Mouse (Mus musculus) urinary bladder, adult 18-20 months (tissue): Measurements from ENCODE around the gene Rap1gap2.
A peak's percentile ranks its signal among the peaks of the same experiment; 100 is the strongest.

Source experiments
- DNase-seq, 2 experiments: peaks; one replicate each; pipeline ENCODE4 v3.0.0; 2022; ENCODE audit warnings: low spot score in 2 of 2, mixed read lengths in 2 of 2

Gene Rap1gap2

DNA sequence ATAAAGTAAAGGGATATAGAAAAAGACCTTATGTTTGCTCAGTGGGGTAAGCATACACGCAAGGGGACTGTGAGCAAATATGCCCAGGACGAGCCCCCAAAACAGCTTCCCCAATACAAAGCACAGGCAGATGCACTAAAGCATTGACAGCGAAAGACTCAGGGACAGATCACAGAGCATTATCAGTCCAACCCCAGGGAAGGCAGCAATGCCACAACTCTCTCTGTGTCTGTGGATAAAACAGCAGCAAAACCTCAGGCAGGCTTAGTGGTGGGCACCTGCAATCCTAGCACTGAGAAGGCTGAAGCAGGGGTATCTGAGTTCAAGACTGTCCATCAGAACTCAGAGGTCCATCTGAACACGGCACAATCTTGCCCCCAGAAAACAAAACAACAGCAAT lies 73.4 kb downstream of the Rap1gap2 start:
- DNase-seq, result no peak

DNA sequence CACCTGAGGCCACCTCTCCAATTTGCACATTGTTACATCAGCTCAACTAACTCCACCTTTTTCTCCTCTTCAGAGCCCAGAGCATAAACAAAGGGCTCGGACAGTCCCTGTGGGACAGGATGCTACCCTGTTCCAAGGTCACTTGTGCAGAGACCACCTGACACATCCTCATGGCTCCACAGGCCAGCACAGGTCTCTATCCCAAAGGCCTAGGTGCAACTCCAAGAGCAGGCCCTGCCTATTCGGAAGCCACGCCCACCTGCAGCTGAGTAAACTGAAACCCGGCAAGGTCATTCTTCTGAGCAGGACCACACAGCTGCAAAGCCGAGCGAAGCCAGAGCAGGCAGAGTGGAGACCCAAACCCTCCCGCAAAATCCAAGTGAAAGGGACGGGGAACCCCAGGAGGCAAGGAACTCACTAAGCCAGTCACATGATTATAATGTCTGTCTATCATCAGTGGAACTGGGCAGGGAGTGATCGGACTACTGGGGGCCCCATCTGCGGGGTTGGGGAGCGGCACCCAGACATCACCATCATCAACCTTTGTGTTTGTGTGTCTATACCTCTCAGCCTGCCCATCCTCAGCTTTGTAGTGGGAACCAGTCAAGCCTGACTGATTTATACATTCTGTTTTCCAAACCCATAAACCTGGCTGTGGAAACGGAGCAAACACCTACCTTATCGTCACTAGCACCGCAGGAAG lies 74.4 kb downstream of the Rap1gap2 start:
- DNase-seq, result no peak

DNA sequence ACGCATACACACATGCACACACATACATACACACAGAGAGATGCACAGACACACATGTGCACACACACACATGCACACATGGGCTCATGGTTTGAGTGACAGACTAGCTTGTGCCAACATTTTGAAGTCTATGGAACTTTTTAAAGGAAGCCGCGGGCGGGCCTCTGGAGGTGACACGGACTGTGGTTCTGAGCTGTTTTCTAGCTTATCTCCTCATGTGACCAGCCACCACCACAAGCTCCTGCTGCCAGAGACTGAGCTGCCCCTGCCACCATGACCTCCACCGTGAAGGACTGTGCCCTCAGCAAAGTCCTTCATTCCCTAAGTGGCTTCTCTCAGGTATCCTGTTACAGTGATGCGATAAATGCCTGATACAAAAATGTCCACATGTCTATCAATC lies 76.3 kb downstream of the Rap1gap2 start:
- no peak for DNase-seq

DNA sequence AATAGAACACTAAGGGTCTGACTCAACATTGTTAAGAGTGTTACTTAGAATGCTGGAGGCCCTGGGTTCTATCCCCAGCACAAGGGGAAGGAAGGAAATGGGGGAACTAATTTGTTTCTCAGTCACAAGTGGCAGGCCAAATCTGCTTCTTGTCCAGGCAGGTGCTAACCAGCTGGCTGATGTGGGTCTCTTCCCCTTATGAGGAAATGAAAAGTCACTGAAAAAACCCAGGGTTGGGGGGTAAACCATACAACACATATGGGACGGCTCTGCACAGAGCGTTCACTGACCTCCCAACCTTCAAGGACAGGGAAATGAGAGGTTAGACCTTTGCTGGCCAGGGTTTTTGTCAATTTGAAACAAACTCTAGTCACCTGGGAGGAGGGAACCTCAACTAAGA lies 77.7 kb downstream of the Rap1gap2 start:
- DNase-seq, result no peak

DNA sequence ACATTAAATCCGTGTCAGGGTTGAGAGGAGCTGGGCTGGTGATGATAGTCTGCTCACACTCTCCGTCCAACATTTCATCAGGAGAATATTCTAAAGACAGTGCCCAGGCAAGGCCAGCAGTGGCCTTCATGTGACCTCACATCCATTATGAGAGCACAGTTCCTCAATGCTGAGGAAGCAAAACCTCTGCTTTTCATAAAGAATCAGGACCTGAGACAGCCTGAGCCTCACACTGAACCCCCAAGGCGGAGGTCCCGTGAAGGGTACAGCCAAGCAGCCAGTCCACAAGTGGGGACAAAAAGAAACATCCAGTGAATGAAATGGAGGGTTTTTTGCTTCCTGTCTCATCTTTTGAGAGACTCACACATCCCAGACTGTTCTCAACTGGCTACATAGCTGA lies 78.3 kb downstream of the Rap1gap2 start:
- no peak for DNase-seq

DNA sequence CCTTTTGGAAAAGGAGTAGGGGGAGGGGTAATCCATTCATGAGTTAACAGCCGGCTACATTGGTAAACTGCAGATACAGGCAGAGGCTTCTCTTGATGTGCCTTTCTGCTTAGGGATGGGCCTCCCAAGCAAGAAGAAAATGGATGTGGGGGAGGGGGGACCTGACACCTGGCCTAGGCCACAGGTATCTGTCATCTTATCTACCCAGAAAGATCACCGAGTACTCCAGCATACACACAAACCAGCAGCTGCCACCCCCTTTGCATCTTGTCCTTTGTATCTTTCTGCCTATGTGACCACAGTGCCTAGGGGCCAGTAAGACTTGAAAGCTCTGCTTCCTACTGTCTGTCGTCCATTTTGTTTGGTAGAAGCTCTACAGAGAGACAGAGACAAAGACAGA lies 79.0 kb downstream of the Rap1gap2 start:
- DNase-seq, result no peak

DNA sequence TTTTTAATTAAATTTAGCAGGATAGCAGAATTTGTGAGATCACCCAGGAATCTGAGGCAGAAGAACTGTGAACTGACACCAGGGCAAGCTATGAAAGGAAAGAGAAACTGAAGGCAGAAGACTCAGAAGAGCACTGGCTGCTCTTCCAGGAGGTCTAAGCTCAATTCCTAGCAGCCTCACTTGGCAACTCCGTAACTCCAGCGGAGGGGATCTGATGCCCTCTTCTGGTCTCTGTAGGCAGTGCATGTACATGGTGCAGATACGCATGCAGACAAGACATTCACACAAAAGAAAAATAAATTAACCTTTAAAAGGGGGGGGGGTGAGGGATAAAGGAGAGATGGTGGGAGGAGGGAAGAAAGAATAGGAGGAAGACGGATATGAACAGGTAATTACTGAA lies 80.9 kb downstream of the Rap1gap2 start:
- DNase-seq, result no peak

DNA sequence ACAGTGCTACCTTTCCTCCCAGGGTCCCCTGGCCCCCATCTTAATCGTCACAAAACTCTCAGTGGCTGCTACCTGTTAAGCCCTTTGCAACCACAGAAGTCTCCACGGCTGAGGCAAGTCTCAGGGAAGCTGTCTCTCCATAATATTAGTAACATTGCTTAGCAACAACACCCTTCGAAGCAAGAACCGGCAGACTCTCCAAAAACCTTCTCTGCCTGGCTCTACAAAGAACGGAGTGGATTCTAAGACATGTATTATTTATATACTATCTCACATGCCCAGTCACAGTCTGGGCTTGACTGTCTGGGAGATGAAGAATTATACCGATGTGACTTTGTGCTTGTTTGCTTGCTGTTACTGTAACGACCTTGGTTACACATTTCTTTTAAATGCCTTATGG lies 83.2 kb downstream of the Rap1gap2 start:
- no peak for DNase-seq

DNA sequence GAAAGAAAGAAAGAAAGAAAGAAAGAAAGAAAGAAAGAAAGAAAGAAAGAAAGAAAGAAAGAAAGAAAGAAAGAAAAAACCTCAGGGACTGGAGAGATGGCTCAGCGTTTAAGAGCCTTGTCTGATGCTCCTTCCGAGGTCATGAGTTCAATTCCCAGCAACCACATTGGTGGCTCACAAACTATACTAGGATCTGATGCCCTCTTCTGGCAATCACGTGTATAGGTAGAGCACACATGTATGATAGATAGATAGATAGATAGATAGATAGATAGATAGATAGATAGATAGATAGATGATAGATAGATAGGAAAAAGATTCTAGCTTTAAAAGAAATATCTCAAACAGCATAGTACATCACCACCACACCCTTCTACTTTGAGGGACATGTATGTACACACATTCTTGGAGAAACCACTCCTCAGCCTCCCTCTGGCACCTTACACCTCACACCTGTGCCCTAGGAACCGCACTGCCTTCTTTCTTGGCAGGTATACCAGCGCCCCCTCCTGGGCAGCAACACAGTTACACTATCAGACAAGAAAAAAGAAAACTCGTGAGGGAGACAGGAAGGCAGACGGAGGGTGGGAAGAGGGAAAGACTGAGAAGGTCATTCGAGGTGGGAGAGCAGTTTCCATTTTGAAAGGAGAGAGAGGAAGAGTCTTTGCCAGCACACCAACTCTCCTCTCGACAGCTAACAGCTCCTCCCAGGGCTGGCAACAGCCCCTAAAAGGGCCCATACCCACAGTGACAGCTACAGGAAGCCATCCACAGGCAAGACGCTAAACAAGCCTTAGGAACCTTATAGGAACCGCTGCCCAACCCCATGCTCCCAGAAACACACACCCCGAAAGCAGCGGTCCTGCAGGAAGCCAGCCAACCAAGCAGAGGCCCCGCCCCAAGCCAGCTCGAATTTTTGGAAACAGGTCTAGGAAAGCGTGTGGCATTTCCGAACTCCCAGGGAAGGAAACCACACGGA lies 84.2 kb downstream of the Rap1gap2 start:
- peak in 1 of 2 experiments; percentile 24 for DNase-seq

DNA sequence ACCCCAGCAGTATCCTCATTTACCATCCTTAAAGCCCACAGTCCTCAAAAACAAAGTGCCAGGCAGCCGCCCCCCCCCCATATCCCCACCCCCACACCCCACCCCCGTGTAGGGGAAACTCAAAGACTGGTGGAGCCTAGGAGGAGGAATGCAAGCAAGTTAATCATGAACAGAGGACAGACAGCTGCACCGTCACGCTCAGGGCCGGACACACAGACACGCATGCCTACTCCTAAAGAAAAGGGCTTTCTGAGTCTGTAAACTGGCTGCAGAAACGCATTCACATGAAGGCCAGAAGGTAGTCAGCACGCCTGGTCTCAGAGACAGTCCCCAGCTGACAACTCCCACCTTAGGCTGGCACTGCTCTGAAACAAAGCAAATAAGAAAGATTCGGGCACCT lies 85.1 kb downstream of the Rap1gap2 start:
- DNase-seq, result no peak

DNA sequence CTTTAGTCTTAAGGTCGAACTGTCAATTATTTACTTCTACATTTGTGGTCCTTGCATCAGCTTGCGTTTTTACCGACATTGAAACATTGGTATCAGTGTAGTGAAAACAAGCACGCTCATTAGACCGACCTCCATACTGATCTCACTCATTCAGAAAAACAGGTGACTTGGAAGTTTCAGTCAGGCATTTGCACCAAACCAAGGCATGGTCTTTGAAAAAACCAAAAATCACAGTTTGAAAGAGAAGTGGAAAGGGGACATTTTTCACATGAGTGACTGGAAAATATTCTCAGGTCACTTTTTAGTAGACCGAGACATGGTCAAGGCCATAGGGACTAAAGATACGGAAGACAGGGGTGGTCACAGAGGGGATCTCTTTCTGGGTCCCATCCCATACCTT lies 85.5 kb downstream of the Rap1gap2 start:
- DNase-seq, result no peak

DNA sequence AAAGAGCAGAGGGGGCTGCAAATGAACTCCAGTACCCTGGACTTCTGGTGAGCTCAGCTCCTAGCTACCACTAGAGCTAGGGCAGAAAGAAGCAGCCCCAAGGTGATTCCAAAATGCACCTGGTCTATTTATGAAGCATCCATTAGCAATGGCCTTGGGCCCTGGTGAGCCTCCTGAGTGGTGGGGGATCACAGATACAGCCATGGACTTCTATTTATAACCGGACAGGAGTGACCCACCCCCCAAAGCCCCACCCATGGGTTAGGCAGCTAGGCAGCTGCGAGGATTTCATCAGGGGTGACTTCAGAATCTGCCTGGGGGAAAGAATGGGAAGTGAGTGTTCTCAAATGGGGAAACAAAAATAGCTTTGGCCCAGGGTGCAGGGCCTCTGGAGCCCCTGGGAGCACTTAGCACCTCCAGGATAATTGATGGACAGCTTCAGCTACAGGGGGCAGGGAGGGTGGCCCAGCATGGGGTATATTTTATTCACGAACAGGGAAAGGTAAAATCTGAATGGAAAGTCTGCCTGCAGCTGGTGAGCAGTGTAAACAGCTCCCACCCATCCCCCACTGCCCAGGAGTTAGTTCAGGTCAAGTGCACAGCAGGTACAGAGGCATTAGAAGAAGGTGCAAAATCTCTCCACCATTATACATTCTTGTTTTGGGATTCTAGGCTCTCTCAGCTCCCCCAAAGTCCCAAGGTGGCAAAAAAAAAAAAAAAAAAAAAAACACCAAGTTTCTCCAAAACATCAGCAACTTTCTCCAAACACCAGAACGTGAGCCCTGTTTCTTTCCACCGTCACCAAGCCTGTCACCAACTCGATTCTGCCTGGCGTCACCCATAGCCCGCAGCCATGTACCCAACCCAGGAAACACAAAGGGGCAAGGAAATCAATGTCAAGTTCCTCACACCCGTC lies 86.4 kb downstream of the Rap1gap2 start:
- DNase-seq, result no peak

DNA sequence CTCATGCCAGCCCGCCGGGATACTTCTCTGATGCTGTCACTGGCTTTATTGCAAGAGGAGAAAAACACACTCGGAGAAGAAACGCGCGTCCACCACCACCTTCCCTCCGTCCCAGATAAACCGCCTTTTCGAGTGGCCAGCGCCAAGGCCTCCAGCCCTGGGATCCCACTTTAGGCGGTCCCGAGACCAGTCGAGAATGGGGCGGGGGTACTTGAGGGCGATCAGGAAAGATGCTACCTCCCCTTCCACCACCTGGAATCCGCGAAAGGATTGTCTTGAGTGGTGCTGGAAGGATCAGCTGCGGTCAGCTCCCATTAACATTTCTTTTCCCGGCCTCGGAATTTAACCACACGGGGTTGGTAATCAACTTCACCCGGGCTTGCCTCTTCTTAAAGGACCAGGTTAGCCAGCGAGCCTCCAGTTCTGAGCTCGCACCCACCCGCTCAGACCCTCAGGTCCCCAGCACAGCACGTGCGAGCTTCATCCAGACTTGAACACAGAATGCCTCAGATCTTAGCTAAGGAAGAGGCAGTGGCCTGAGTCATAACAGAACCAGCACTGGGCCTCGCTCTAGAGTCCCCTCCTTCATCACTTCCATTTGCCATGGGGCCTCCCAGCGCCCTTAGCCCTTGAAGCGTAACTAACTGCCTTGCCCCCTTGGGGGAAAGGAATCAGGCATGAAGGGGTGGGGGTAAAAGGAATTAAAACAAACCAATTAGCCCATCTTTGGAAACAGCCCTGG lies 87.3 kb downstream of the Rap1gap2 start:
- DNase-seq, result no peak

DNA sequence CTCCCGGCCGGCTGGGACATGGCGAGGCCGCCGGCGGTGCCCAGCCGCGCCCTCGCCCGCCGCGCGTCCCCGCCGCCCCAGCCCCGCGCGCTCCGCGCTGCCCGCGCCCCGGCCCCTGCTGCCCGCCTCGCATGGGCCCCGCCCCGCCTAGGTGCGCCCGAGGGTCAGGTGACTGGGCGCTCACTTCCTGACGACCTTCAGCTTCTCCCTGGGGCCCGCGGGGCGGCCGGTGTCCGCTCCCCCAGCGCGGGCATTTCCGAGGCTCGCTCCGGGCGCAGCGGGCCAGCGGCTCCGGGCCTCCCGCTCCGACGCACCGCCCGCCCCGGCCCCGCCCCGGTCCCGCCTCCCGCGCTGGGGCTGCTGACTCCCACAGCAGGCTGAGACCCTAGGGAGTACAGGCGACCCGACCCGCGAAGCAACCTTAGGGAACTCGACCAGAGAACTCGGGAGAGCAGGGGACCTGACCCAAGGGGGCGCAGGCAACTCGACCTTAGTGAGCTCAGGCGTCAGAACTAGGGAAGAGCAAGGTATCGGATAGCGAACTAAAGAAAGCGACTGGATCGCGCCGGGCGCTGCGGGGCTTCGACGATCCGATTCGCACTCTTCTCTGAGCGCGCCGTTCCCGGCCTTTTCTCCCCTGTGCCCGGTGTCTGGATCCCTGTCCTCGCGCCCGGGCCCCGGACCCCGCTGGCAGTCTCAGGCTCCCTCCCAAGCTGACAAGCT lies 88.1 kb downstream of the Rap1gap2 start:
- peak; percentile 50 to 79 for DNase-seq

DNA sequence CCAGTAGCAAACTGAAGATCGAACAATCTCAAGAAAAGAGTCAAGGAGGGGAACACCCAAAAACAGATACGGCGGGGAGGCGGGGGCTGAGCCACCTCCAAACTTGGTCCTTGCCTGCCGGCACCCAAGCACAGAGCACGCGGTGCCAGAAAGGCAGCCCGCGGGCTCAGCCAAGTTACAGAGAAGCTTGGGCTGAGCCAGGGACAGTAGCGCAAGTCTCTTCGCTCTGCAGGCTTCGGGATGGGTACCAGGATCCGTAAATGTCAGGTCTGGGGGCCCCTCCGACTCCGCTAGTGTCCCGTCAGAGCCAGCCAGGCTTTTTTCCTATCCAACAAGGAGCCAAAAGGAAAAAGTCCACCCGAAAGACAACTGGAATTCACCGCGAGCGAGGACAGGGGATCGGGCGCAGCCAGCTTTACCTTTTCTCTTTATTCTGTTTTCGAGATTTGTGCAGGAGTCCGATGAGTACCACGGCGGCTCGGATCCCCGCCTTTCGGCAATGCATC lies 88.7 kb downstream of the Rap1gap2 start:
- DNase-seq, result no peak

DNA sequence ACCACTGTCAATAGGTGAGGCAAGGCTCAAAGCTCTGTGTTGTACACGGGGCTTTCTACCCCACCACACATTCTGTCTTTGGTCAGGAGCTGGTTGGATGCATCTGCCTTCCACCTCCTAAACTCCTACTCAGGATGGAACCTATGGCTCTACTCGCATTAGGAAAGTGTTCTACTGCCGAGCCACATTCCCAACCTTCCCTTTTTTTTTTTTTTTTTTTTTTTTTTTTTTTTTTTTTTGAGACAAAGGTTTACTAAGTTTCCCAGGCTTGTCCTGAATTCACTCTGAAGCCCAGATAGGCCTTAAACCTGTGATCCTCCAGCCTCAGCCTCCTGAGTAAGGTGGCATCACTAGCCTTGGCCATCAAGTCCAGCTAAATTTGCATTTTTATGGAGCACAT lies 90.5 kb downstream of the Rap1gap2 start:
- no peak for DNase-seq

DNA sequence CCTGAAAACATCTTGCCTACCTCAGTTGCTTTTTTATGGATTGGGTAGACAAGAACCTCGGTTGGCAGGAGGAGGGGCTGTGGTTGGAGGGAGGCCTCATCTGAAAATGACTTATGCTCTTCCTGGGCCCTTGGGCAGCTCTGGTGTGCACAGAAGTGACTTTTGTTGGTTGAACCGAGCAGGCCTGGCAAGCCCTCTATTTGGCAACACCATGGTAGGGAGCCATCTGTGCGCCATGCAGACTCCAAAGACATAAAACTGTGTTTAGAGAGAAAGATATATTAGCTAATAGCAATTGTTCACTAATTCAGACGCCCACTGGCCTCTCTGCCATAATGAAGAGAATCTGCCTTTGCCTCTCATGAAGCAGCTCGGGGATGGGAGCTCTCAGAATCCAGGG lies 94.6 kb downstream of the Rap1gap2 start:
- no peak for DNase-seq

DNA sequence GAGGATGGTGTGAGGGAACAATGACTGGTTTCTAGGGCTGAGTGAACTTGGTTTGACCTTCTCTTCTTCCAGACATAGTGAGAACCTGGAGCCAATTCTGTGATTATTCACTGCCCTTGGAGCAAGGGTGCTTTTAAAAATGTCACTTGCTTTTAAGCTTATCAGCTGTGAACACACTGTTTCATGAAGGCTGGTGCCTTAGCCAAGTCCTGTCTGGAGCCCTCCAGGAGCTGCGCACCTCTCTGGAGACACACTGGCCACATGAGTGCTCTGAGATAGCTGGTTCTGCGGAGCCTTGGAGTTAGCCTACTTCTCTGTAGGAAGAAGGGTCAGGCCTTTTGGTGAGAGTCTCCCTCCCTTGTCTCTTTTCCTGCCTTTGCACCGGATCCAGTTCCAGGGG lies 95.7 kb downstream of the Rap1gap2 start:
- DNase-seq, result no peak

DNA sequence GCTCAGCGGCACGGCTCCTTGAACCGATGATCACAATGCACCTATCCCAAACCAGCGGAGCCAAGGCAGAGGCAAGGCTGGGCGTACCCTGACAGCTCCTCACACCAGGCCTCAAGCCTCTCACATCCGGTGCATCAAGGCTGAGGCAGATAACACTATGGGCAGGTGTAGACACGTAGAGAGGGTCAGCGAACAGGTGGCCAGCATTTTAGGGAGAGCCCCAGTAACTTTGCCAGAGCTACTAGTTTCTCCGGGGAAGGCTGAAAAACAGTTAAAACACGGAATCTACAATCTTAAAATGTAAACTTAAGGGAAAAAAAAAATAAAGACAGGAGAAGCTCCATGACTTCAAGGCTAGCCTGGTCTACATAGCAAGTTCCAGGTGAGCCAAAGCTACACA lies 98.1 kb downstream of the Rap1gap2 start:
- no peak for DNase-seq

DNA sequence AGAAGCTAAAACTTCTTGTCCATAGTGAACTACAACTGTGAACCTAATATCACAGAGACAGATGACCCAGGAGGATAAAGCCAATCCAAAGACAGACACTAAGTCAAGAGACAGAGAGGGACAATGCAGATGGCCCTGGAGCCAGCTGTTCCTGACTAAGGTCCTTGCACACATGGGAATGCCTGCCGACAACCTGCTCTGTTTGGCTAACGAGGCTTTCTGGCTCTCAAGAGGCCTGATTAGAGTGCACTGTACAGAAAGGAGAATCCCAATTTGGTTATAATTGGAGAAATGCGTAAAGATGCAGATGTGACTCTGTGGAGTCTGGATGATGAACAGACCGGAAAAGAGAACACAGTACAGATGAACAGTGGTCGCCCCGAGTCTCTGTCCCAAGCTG lies 104.4 kb downstream of the Rap1gap2 start:
- no peak for DNase-seq
